Mouse (Mus musculus): Measurements from ENCODE around the gene Fcer2a.
A peak's percentile ranks its signal among the peaks of the same experiment; 100 is the strongest.

Fcer2a gene

GRCm38 (mm10) chr8:3676131-3676992, 17.6 kb downstream of the Fcer2a start, which contains the start of gene Trappc5:
Gene Trappc5 (plus strand): TSS chr8:3676299.
- DNase-seq (ENCODE audit: low read depth, low spot score): peak; percentile 92

- DNase-seq (ENCODE audit: low read depth, low spot score): no peak
Measured at GRCm38 (mm10) chr8:3674671-3675070, 19.3 kb downstream of the Fcer2a start.

GRCm38 (mm10) chr8:3671980-3672491, 21.9 kb downstream of the Fcer2a start, which contains the start of gene Fcor:
Gene Fcor (minus strand): TSS chr8:3672362.
- DNase-seq (ENCODE audit: low read depth, low spot score): peak; percentile 66

- no peak for DNase-seq (ENCODE audit: low read depth, low spot score)
Measured at GRCm38 (mm10) chr8:3670388-3670787, 23.6 kb downstream of the Fcer2a start.

GRCm38 (mm10) chr8:3665507-3665906, 28.5 kb downstream of the Fcer2a start, which contains the start of gene Mcemp1:
Gene Mcemp1 (plus strand): TSS chr8:3665754.
- no peak for DNase-seq (ENCODE audit: low read depth, low spot score)

GRCm38 (mm10) chr8:3664405-3664804, 29.6 kb downstream of the Fcer2a start:
- DNase-seq (ENCODE audit: low read depth, low spot score): no peak

GRCm38 (mm10) chr8:3660889-3661288, 33.1 kb downstream of the Fcer2a start:
- no peak for DNase-seq (ENCODE audit: low read depth, low spot score)

GRCm38 (mm10) chr8:3656725-3657381, 37.1 kb downstream of the Fcer2a start:
- DNase-seq (ENCODE audit: low read depth, low spot score): no peak

- no peak for DNase-seq (ENCODE audit: low read depth, low spot score)
Measured at GRCm38 (mm10) chr8:3655526-3655925, 38.4 kb downstream of the Fcer2a start, which contains the start of gene Retn. Gene Retn (plus strand): TSS chr8:3655770.

GRCm38 (mm10) chr8:3654726-3655508, 39.1 kb downstream of the Fcer2a start:
- DNase-seq (ENCODE audit: low read depth, low spot score): no peak

- DNase-seq (ENCODE audit: low read depth, low spot score): no peak
Measured at GRCm38 (mm10) chr8:3652845-3653244, 41.1 kb downstream of the Fcer2a start.

- peak; percentile 9 for DNase-seq (ENCODE audit: low read depth, low spot score)
Measured at GRCm38 (mm10) chr8:3648990-3649389, 45.0 kb downstream of the Fcer2a start.

- DNase-seq (ENCODE audit: low read depth, low spot score): no peak
Measured at GRCm38 (mm10) chr8:3648268-3648667, 45.7 kb downstream of the Fcer2a start.

- DNase-seq (ENCODE audit: low read depth, low spot score): no peak
Measured at GRCm38 (mm10) chr8:3647561-3647960, 46.4 kb downstream of the Fcer2a start.

GRCm38 (mm10) chr8:3646824-3647531, 47.0 kb downstream of the Fcer2a start:
- DNase-seq (ENCODE audit: low read depth, low spot score): no peak

GRCm38 (mm10) chr8:3645804-3646203, 48.2 kb downstream of the Fcer2a start:
- DNase-seq (ENCODE audit: low read depth, low spot score): peak; percentile 2
